Mouse (Mus musculus): Measurements from ENCODE around the gene Wdr93. TPM values are rescaled to one million over a fixed set of nuclear protein-coding genes. Genes with fewer than 3 reads are reported as not detected.

Wdr93 gene
- polyA plus RNA-seq, 1 experiment from 2014 or later: 0.50 TPM

- H3K36me3 ChIP-seq (ENCODE audit: control insufficient read depth, insufficient read depth, low read length): no peaks in the 10 kb centered on the region
- H3K4me3 ChIP-seq (ENCODE audit: control insufficient read depth in 1 of 2, insufficient read depth in 1 of 2, low read depth in 1 of 2, low read length in 2 of 2): no peak overlapping the region
- no peak overlapping the region for H3K4me2 ChIP-seq (ENCODE audit: low read length)
- H3K27me3 ChIP-seq (ENCODE audit: control insufficient read depth, insufficient read depth, low read length): no peaks in the 10 kb centered on the region
- no peak overlapping the region for H3K27ac ChIP-seq (replicated peaks in 1 of 2; ENCODE audit: control insufficient read depth in 1 of 2, insufficient read depth in 1 of 2, low read depth in 2 of 2, low read length in 2 of 2)
- WGBS: 48% methylated on average over 5 of the region's 5 CpGs
- H3K9me3 ChIP-seq (ENCODE audit: control insufficient read depth, low read length): no peaks in the 10 kb centered on the region
- ATAC-seq (ENCODE audit: insufficient number of reproducible peaks, insufficient read depth, low FRiP score, low read depth): no peak
- H3K9ac ChIP-seq (ENCODE audit: low read length): no peak overlapping the region
- peaks cover 4 to 9% of the 10 kb centered on the region in 2 experiments; a peak in 3 of 4 replicates for H3K4me1 ChIP-seq (ENCODE audit: control insufficient read depth in 2 of 2, insufficient read depth in 2 of 2, low read length in 2 of 2)
These were observed 59.1 kb downstream of the Wdr93 start for GRCm38 (mm10) chr7:79802037-79802436.

DNA sequence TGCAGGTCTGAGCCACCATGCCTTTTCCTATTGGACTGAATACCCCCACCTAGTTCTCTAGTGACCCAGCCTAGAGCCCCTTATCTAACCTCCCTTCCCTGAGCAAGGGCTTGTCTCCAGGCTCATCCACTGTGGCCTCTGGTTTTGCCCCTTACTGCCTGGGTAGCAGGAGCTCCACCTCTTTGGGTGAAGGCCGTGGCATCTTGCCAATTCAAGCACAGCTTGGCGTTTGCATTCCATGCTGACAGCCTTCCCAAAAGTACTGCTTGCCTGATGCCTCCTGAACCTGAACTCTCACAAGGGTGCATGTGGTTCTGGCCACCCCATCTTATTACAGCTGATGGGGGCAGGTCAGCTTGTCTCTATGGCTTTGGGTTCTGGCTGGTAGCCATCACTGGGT, 60.9 kb downstream of the Wdr93 start:
- Histone ChIP-seq H3K9ac (ENCODE audit: low read length) (no peak overlapping the region), H3K27ac (replicated peaks in 1 of 2; ENCODE audit: control insufficient read depth in 1 of 2, insufficient read depth in 1 of 2, low read depth in 2 of 2, low read length in 2 of 2) (no peak overlapping the region), H3K36me3 (ENCODE audit: control insufficient read depth, insufficient read depth, low read length) (no peaks in the 10 kb centered on the region), H3K27me3 (ENCODE audit: control insufficient read depth, insufficient read depth, low read length) (no peaks in the 10 kb centered on the region), H3K4me3 (ENCODE audit: control insufficient read depth in 1 of 2, insufficient read depth in 1 of 2, low read depth in 1 of 2, low read length in 2 of 2) (no peak overlapping the region), H3K4me2 (ENCODE audit: low read length) (no peak overlapping the region), H3K9me3 (ENCODE audit: control insufficient read depth, low read length) (no peaks in the 10 kb centered on the region), H3K4me1 (ENCODE audit: control insufficient read depth in 2 of 2, insufficient read depth in 2 of 2, low read length in 2 of 2) (peaks cover 4 to 6% of the 10 kb centered on the region in 2 experiments; a peak in 3 of 4 replicates)
- ATAC-seq (ENCODE audit: insufficient number of reproducible peaks, insufficient read depth, low FRiP score, low read depth): no peak
- WGBS: 11% methylated on average over 2 of the region's 2 CpGs

- Histone ChIP-seq H3K27me3 (ENCODE audit: control insufficient read depth, insufficient read depth, low read length) (peaks cover 22% of the 10 kb centered on the region), H3K36me3 (ENCODE audit: control insufficient read depth, insufficient read depth, low read length) (no peaks in the 10 kb centered on the region), H3K4me3 (ENCODE audit: control insufficient read depth in 1 of 2, insufficient read depth in 1 of 2, low read depth in 1 of 2, low read length in 2 of 2) (no peak overlapping the region), H3K9me3 (ENCODE audit: control insufficient read depth, low read length) (no peaks in the 10 kb centered on the region), H3K4me2 (ENCODE audit: low read length) (no peak overlapping the region), H3K4me1 (ENCODE audit: control insufficient read depth in 2 of 2, insufficient read depth in 2 of 2, low read length in 2 of 2) (peaks cover 4 to 13% of the 10 kb centered on the region in 2 experiments), H3K27ac (replicated peaks in 1 of 2; ENCODE audit: control insufficient read depth in 1 of 2, insufficient read depth in 1 of 2, low read depth in 2 of 2, low read length in 2 of 2) (no peak overlapping the region), H3K9ac (ENCODE audit: low read length) (no peak overlapping the region)
- no peak for ATAC-seq (ENCODE audit: insufficient number of reproducible peaks, insufficient read depth, low FRiP score, low read depth)
- WGBS: 77% methylated on average over 7 of the region's 7 CpGs
These were observed 65.6 kb downstream of the Wdr93 start for GRCm38 (mm10) chr7:79808561-79808960.

GRCm38 (mm10) chr7:79810611-79811506, 67.9 kb downstream of the Wdr93 start, which contains the start of gene Mesp2:
Gene Mesp2, plus strand, starts transcription at chr7:79810727.
- 18% methylated on average over 58 of the region's 71 CpGs for WGBS
- Histone ChIP-seq H3K4me3 (ENCODE audit: control insufficient read depth in 1 of 2, insufficient read depth in 1 of 2, low read depth in 1 of 2, low read length in 2 of 2) (peak within 1 kb of the TSS; percentile 32 to 40), H3K9ac (ENCODE audit: low read length) (peak within 1 kb of the TSS; percentile 67), H3K36me3 (ENCODE audit: control insufficient read depth, insufficient read depth, low read length) (no peaks in the 10 kb centered on the region), H3K4me2 (ENCODE audit: low read length) (peak within 1 kb of the TSS; percentile 67), H3K4me1 (ENCODE audit: control insufficient read depth in 2 of 2, insufficient read depth in 2 of 2, low read length in 2 of 2) (peaks cover 0 to 8% of the 10 kb centered on the region in 2 experiments; a peak in 2 of 4 replicates), H3K27ac (replicated peaks in 1 of 2; ENCODE audit: control insufficient read depth in 1 of 2, insufficient read depth in 1 of 2, low read depth in 2 of 2, low read length in 2 of 2) (no peak within 1 kb of the TSS), H3K27me3 (ENCODE audit: control insufficient read depth, insufficient read depth, low read length) (peaks cover 22% of the 10 kb centered on the region), H3K9me3 (ENCODE audit: control insufficient read depth, low read length) (no peaks in the 10 kb centered on the region)
- peak; percentile 26 for ATAC-seq (ENCODE audit: insufficient number of reproducible peaks, insufficient read depth, low FRiP score, low read depth)

DNA sequence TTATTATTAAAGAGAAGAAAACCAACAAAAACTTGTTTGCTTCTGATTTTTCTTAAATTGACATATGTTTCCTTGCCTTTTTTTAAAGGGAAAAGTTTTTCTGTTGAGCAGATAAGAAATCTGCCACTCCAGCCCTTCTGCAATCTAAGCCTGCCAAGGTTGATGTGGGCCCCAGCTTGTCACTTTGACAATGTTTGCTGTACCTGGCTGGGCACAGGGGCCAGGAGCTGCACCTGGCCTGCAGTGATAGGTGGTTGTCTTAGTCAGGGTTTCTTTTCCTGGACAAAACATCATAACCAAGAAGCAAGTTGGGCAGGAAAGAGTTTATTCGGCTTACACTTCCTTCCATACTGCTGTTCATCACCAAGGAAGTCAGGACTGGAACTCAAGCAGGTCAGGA, 70.4 kb downstream of the Wdr93 start:
- WGBS: 76% methylated on average over 1 of the region's 1 CpGs
- peaks cover 22% of the 10 kb centered on the region for H3K27me3 ChIP-seq (ENCODE audit: control insufficient read depth, insufficient read depth, low read length)
- H3K9ac ChIP-seq (ENCODE audit: low read length): no peak overlapping the region
- H3K4me2 ChIP-seq (ENCODE audit: low read length): no peak overlapping the region
- H3K27ac ChIP-seq (replicated peaks in 1 of 2; ENCODE audit: control insufficient read depth in 1 of 2, insufficient read depth in 1 of 2, low read depth in 2 of 2, low read length in 2 of 2): no peak overlapping the region
- no peaks in the 10 kb centered on the region for H3K9me3 ChIP-seq (ENCODE audit: control insufficient read depth, low read length)
- H3K4me1 ChIP-seq (ENCODE audit: control insufficient read depth in 2 of 2, insufficient read depth in 2 of 2, low read length in 2 of 2): peaks cover 3 to 8% of the 10 kb centered on the region in 2 experiments; a peak in 3 of 4 replicates
- no peak for ATAC-seq (ENCODE audit: insufficient number of reproducible peaks, insufficient read depth, low FRiP score, low read depth)
- H3K36me3 ChIP-seq (ENCODE audit: control insufficient read depth, insufficient read depth, low read length): no peaks in the 10 kb centered on the region
- no peak overlapping the region for H3K4me3 ChIP-seq (ENCODE audit: control insufficient read depth in 1 of 2, insufficient read depth in 1 of 2, low read depth in 1 of 2, low read length in 2 of 2)

DNA sequence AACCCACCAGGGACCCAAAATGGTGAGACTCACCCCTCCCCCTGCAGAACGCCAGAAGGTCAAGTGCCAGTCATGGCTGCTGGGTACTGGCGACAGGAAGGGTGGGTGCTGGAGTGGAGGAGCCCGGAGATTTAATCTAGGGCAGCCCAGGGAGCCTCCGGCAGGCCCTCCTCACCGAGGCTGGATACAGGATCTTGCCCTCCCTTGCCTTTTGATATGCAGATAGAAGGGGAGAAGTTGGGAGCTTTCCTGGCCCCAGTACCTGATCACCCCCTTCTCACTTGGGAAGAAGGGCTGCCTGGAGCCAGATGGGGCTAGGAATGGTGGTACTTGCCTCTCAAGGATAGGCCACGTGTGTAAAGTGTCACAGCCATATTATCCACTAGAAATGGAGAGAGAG, 75.4 kb downstream of the Wdr93 start:
- H3K4me1 ChIP-seq (ENCODE audit: control insufficient read depth in 2 of 2, insufficient read depth in 2 of 2, low read length in 2 of 2): peaks cover 13 to 17% of the 10 kb centered on the region in 2 experiments
- no peak overlapping the region for H3K4me2 ChIP-seq (ENCODE audit: low read length)
- no peak overlapping the region for H3K9ac ChIP-seq (ENCODE audit: low read length)
- H3K36me3 ChIP-seq (ENCODE audit: control insufficient read depth, insufficient read depth, low read length): no peaks in the 10 kb centered on the region
- no peak overlapping the region for H3K27ac ChIP-seq (replicated peaks in 1 of 2; ENCODE audit: control insufficient read depth in 1 of 2, insufficient read depth in 1 of 2, low read depth in 2 of 2, low read length in 2 of 2)
- WGBS: 9% methylated on average over 6 of the region's 6 CpGs
- no peak overlapping the region for H3K4me3 ChIP-seq (ENCODE audit: control insufficient read depth in 1 of 2, insufficient read depth in 1 of 2, low read depth in 1 of 2, low read length in 2 of 2)
- no peak for ATAC-seq (ENCODE audit: insufficient number of reproducible peaks, insufficient read depth, low FRiP score, low read depth)
- H3K27me3 ChIP-seq (ENCODE audit: control insufficient read depth, insufficient read depth, low read length): no peaks in the 10 kb centered on the region
- no peaks in the 10 kb centered on the region for H3K9me3 ChIP-seq (ENCODE audit: control insufficient read depth, low read length)

DNA sequence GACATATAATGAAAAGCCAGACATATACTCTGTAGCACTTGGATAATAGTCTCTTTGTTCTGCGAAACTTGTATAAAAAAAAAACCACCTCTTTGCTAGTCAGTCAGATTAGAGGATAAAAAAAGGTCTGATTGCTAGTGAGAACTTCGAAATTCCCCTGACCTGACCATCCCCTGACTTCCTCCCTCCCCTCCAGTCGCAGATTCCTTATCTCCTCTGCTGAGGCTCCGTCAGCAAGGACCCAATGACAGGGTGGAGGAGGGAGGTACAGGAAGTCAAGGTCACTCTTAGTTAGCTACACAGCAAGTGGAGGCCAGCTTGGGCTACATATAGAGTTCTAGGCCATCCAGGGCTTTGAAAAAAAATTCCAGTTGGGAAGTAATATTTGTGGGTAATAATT, 76.6 kb downstream of the Wdr93 start:
- Histone ChIP-seq H3K4me3 (ENCODE audit: control insufficient read depth in 1 of 2, insufficient read depth in 1 of 2, low read depth in 1 of 2, low read length in 2 of 2) (no peak overlapping the region), H3K9me3 (ENCODE audit: control insufficient read depth, low read length) (peaks cover 4% of the 10 kb centered on the region; the same call in 1 of the 2 replicates), H3K27me3 (ENCODE audit: control insufficient read depth, insufficient read depth, low read length) (no peaks in the 10 kb centered on the region), H3K36me3 (ENCODE audit: control insufficient read depth, insufficient read depth, low read length) (no peaks in the 10 kb centered on the region), H3K4me2 (ENCODE audit: low read length) (no peak overlapping the region), H3K9ac (ENCODE audit: low read length) (no peak overlapping the region), H3K27ac (replicated peaks in 1 of 2; ENCODE audit: control insufficient read depth in 1 of 2, insufficient read depth in 1 of 2, low read depth in 2 of 2, low read length in 2 of 2) (no peak overlapping the region), H3K4me1 (ENCODE audit: control insufficient read depth in 2 of 2, insufficient read depth in 2 of 2, low read length in 2 of 2) (peaks cover 13 to 17% of the 10 kb centered on the region in 2 experiments)
- 12% methylated on average over 4 of the region's 4 CpGs for WGBS
- ATAC-seq (ENCODE audit: insufficient number of reproducible peaks, insufficient read depth, low FRiP score, low read depth): no peak

Measured in heart, embryonic 14.5 days (tissue).